Mouse (Mus musculus) fibroblast of lung, adult 2 months (primary cell): ENCODE results near the gene Epb41l2.
A peak's percentile ranks its signal among the peaks of the same experiment; 100 is the strongest.

Experiments used
- DNase-seq: peaks from one replicate; pipeline ENCODE4 v3.0.0-alpha.2; 2011; ENCODE audit warnings: low read depth

Epb41l2 gene

DNA sequence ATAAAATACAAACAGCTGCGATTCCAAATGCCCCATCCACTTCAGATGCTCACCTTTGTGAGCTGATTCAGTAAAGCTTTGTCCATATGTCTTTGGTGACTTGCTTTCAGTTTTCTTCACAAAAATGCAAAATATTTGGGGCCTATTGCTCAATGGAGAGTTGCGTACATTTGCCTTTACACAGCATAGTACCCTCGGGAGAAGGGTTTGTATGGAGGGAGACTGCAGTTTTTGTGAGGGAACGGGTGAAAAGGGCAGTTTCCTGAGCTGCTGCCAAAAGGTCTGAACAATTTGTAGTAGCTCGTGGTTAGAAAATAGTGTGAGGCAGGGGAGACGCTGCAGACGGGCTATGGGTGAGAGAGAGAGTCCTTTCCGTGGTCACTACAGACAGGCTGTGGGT lies 40.5 kb downstream of the Epb41l2 start:
- no peak for DNase-seq

DNA sequence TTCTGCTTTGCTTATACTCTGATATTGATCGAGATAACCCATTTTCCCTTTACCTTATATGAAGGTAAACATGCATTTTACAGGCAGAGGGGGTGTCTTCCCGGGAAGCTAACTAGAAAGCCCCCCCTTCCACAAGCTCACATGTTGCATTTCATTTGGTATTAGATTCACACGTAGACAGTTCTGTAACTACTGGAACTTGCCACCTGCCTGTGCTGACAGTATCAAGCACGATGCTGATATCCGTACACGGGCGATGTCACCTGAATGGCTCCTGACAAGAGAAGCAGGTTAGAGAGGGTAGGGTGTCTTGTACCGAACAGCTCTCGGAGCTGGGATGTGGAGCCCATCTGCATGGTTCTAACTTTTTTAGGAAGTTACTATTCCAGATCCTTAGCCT lies 41.0 kb downstream of the Epb41l2 start:
- DNase-seq, result no peak

DNA sequence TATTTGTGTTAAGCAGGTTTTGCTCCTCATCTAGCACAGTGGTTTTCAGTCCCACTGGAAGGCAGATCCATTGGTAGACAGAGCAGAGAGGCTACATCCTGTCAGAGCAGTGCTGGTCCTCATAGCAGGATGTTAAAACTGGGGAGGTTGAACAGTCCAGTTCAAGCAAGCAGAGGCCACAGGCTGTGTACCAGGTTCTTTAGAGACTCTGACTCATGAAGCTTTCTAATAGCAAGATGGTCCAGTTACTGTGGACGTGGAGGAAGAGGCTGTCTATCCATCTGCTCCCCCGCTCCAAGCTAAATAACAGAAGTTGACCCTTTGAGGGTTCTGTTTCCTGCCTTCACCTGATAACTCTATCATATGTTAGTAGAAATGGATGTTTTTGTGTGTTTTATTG lies 41.8 kb downstream of the Epb41l2 start:
- no peak for DNase-seq

DNA sequence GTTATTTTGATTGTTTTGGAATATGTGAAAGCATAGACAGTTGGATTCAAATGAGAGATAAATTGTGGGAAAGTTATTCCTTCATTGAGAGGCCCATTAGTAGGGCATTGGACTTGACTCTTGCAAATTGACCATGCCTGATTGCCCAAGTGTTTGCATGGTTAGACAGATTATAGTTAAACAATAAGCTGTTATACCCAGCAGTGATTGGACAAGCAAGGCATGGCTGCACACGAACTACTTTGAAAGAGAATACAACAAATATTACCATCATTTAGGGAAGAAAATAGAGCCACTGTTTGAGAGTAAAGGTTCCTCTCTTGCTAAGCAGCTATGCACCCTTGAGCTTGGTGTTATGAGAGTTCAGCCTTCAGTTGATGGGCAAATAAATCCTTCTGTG lies 43.3 kb downstream of the Epb41l2 start:
- DNase-seq, result no peak

DNA sequence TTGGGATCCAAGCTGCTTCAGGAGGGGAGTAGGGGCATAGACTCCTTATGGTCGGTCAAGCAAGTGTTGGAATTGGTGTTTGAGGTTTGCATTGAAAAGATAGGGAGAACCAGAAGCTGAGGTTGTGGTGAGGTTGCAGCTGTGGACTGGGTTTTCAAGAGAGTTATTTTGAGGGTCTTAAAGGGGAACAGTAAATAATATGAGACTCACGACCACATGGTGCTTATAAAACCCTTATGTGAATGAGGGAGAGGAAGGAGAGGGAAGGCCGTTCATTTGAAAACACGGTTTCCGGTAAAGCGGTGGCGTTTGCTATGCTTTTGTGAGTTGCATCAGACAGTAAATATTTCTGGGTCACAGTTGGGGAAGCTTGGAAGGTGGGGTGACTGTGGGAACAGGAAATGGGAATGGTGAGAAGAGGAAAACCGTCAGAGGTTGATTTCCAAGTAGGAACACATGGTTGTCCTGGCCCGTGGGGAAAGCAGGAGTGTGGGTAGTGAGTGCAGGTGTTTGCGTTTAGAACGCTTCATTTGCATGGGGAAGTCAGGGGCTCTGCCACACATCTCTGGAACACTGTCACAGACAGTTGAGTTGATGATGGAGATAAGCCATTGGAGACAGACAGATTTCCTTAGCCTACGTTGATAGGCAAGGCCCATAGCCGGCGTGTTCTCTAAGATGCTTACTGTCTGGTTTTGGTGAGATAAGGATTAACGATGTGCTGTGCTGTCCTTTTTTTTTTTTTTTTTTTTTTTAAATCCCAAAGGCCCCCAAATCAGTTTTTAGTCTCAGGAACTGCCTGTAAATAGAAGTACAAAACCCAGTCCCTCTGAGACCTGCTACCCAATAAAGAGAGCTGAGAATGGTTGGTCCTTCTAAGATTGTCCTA lies 44.5 kb downstream of the Epb41l2 start:
- DNase-seq, result no peak

DNA sequence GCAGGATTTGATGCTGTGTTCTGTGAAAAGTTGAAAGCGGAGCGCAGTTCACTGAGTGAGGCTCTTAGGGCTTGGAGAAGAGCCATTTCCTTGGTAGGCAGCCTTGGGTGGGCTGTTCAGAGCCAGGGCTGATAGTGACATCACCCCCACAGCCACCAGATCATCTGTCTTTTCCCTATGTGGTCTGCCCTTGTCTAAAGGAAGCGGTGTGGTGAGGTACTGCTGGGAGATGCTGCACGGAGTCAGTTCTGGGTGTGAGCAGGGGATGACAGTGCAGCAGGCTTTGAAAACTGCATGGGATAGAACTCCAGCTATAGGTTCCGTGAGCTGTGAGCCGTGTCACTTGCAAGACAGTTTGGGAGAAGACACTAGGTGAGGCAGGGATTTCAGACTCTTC lies 45.1 kb downstream of the Epb41l2 start:
- no peak for DNase-seq

DNA sequence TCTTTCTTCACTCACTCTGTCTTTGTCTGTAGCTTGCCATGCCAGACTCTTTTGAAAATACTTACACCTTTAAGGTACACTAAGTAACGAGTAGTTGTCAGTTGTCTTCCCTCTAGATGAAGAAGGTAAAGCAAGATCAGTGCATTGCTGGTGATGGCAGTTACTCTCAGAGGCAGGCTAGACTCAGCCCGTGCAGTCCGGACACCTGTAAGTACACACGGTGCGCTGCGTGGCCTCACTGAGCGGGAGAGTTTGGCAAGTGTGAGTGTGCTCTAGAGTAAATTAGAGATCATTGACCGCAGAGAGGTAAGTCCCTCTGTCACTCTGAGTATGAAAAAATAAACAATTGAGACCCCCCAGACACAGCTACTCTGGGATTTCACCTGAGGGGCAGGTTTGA lies 46.0 kb downstream of the Epb41l2 start:
- no peak for DNase-seq

DNA sequence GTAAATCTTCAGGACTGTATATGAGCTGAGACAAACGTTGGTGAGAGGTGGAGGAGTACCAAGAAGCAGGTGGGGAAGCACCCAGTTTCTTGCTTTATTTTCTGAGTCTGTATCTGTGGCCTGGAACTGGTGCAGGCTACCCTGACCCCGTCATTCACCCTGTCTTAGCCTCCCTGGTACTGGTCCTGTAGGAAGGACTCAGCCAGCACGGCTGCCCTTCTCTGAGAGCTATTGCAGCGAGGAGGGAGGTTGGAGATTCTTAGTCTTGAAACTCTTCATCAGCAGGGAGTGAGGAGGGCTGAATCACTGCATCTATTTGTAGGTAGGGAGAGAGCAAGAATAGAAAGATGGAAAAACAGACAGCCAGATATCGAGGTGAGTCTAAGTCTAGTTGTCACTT lies 47.1 kb downstream of the Epb41l2 start:
- no peak for DNase-seq

DNA sequence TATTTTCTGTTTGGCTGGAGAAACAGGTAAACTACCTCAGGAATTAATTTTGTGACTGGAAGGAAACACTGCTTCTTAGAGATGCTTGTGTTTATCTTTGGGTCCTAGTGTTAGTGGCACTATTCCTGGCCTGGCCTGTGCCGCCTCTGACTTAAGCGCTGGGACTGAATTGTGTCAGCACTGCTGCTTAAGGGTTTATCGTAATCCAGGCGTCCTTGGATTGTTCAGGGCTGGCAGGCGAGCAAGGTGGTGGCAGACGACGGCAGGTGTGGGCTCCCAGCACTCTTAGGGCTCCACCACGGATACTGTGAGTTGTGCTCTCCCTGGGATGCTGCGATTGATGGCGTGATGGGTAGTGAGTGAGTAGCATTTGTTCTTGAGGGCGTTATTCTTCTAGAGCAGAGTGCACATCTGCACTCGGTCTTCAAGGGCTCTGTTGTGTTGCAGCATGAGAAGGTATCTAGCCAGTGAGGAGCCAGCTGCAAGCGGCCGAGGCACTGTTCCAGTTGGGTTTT lies 48.6 kb downstream of the Epb41l2 start:
- no peak for DNase-seq

DNA sequence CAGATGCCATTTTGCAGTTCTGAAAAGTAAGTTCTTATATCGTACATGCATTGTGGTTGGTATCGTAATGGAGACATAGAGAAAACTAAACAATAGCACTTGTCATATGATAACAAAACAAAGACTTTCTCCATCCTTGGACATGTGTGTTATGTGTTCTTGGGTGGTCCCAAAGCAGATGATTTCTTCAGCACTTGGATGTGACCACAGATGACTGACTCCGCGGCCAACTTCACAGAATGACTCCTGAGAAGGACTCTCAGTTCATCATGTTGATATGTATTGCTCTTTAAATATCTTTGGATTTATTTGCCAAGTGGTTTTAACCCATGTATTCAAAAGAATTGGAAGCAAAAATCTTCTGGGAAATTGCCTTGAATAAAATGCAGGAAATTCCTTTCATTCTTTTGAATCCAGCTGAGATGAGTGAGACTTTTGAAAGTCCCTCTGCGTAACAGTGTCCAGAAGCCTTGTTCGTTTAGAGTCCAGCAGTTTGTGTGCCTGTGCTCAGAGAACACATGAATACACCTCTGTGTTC lies 52.3 kb downstream of the Epb41l2 start:
- no peak for DNase-seq

DNA sequence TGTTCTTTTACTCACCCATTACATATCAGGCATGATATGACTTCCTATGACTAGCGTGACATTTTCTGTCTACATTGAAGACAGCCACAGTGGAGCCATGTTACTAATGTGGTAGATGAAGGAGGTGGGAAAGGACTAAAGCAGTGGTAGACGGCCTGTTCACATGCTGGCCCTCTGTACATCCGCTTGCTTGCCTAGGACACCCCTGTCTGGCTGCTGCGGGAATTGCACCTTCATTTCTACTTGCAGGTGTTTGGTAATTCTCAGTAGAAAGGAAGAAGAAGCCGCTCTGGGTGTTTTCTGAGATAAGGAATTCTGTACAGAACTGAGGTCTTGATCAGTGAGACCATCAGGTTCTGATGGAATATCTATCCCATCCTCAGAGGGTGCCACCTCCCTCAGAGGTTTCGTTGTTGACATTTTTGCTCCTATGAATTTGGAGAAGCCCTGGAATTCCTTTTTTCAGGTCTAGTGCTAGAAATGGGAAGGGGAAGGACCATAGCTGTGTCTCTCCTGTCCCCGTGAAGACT lies 55.7 kb downstream of the Epb41l2 start:
- DNase-seq, result no peak

DNA sequence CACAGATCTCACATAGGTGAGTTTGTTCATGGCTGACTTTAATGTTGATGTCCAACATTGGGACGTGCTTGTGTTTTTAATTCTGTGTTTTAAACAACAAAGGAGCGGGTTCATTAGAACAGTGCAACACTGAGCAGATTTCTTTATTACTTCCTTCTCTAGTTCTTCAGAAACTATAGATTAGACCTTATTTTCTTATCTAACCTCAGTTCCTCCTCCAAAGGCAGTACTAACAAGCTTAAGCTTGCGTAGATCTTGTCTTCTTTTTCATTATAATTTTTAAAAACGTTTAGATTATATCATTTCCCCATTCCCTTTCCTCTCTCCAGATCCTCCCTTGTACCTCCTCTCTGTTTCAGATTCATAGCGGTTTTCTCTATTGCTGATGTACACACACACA lies 57.1 kb downstream of the Epb41l2 start:
- DNase-seq, result no peak

DNA sequence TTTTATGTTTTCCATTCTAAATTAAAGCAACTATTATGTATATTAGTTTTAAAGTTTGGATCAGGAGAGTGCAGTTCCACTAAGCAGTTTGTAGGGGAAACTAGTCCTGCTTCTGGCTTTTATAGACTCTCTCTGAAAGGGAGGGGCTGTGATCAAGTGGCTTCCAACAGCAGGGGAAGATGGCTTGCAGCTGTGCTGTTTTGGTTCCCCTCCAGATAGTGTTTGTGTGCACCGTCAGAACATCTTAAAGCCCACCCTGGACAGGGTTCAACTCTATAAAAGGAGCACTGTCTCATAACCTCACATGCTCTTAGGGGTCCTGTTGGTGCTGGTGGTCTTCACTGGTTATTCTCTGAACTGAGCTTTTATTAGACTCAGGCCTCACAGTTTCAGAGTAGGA lies 66.5 kb downstream of the Epb41l2 start:
- DNase-seq, result no peak

DNA sequence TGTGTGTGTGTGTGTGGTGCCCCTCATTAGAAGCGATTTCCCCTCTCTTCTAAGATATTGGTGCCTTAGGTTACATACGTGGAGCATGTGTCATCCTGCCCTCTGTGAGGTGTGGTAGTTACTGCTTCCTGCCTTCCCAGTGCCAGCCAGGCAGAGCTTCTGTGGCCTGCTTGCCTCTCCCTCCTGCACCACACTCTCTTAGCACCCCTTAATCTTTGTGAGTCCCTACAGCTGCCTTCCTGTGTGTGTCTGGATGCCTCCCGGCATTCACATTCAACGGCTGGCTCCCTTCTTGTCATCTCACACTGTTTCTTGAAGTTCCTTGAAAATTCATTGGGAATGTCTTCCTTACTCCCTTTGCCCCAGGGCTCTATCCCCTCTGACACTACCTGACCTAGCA lies 67.2 kb downstream of the Epb41l2 start:
- no peak for DNase-seq

DNA sequence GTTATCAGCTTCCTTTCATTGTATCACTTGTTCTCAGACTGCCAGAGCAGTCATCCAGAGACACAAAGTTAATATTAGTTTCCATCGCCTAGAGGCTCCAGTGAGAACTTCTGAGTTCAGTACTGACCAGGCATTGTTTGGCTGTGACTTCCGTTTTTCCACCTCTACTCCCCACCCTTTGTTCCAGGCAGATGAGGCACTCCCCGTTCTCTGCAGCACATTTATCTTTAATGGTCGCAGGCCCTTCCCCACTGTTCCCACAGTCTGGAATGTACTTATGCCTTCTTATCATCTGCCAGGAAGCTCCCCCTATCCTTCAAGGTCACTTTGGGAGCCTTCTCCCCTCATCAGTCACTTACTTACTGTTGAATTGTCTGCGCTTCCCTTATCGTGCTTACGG lies 67.9 kb downstream of the Epb41l2 start:
- DNase-seq, result no peak

DNA sequence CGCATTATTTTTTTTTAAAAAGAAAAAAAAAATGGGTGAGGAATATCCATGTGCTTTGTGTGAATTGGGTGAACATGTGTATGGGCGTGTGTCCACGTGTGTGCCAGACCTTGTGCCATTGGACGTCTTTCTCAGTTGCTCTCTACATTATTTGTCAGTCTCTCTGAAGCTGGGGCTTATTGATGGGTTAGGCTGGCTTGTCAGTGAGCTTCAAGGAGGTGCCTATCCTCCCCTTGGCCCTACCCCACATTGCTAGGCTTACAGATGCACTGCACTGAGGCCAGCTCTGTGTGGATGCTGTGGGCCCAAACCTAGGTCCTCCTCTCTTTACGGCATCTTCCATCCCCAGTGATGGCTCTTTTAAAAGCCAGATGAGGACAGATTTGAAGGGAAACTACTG lies 69.1 kb downstream of the Epb41l2 start:
- no peak for DNase-seq

DNA sequence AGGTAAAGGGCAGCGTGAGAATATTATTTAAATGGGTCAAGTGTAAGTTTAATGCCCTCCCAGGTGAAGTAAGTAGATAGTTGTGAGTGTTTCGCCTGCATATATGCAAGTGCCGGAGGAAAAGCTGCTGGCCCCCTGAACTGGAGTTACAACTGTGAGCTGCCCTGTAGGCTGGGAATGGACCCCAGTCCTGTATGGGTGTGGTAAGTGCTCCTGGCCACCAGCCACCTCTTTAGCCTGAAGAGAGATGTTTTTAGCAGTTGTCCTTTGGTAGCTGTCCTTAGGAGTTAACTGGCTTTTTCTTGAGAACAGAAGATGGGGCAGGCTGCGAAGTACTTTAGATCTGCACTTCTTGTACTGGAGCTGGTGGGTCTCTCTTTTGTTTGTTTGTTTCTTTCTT lies 69.7 kb downstream of the Epb41l2 start:
- no peak for DNase-seq

DNA sequence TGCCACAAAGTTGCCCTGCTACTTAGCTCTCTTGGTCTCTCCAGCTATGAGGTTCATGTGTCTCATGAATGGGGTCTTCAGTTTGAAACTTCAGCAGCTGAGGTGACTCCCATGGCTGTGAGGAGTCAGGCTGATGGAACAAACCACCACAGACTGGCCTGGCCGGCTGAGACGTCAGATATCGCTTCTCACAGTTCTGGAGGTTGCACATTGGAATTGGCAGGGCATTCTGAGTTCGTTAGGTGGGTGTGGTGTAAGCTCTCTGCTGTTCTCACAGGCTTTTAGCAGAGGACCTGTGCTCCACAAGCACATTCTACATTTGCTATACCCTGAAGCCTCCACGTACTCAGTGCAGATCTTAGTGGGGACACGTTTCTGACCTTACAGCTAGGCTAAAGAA lies 71.3 kb downstream of the Epb41l2 start:
- DNase-seq, result peak; percentile 78

DNA sequence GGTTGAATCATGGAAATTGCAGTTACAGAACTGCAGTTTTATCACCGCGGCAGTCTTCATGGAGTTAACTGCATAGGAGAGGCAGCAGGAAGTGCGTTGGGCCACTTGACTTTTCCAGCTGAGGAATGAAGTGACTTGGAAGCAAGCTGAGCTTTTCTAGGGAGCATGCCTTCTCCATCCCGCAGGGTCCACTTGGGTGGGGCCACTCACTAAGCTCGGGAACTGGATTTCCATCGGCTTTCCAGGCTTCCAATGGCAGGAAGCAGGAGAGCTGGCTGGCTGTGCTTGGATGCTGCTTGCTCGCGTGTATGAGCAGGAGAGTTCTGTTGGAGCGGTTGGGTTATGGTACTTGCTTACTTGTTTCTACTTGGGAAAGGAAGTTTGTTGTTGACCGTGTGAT lies 72.8 kb downstream of the Epb41l2 start:
- no peak for DNase-seq

DNA sequence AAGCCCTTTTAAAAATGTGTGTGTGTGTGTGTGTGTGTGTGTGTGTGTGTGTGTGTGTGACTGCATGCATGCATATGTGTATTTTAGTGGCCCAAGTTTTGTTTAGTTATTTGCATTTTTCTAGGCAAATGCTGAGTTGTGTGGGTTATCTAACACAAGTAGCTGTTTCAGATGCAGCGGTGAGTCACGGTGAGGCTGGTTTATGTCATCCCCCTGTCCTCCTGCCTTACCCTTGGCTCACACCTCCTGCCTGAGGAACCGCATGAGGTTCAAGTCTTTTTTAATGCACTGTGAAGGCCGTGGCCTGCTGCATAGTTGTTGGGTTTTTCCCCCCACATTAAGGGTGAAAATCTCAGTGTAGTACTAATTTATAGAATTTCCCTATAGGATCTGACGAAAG lies 73.3 kb downstream of the Epb41l2 start:
- no peak for DNase-seq

DNA sequence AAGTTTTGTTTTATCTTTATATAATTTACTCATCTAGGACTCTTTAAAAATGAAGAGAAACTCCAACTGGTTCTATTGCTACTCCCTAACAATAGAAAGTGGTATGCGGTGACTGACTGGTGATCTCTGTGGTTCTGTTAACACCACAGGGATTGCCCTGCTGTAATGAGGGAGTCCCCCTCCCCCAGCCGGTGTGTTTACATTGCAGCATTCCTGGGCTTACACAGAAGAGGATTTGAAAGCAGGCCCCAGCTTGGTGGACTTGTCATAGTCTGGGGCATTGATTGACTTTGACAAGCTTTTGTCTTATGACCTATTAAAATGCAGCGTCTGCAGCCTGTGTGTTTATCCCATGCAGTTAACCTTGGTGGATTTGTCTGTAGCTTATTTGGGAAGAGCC lies 73.9 kb downstream of the Epb41l2 start:
- no peak for DNase-seq

DNA sequence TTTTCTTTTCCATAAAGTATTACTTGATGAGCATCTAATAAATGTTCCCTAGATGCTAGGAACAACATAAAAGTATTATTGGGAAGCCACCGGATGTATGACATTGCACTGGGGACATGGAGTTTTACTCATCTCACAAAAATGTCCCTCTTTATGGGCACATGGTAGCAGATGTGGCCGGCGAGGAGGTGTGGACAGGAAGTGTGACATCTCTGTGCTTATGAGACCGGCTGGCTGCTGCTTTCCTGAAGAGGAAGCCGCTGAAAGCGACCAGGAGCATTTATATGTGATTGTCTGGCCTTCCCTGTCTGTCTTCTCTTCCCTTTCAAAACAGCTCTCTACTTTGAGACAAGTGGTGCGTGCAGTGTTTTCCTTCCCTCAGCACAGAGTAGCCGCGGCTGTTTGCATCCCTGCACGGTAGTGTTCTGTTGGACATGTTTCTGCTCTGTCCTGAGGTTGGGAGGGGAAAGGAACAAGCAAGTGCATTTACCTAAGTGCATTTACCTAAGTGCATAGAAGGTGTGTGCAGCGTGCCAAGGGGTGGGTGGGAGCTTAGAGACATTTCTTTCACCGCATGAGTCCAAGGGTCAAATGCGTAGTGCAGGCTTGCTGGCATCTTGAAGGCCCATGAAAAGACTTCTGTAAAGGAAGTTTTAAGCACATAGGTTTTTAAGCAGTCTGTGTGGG lies 74.9 kb downstream of the Epb41l2 start:
- DNase-seq, result no peak
